Mouse (Mus musculus) urinary bladder, adult 2 months (tissue): ENCODE measurements around the gene Mrpl53. TPM values are rescaled to one million over a fixed set of nuclear protein-coding genes. Genes with fewer than 3 reads are reported as not detected.

ENCODE experiments used
- DNase-seq: peaks from one replicate; pipeline ENCODE4 v3.0.0; 2022; ENCODE audit warnings: low spot score
- polyA plus RNA-seq: library from polyadenylated mRNA; depleted of rRNA; stranded (reverse); fragments of >200 nt; gene quantifications from 2 replicates; pipeline ENCODE4 v1.2.3, GENCODE M21; 2012

Mrpl53 gene
- polyA plus RNA-seq, 1 experiment: 84.8 TPM

DNA sequence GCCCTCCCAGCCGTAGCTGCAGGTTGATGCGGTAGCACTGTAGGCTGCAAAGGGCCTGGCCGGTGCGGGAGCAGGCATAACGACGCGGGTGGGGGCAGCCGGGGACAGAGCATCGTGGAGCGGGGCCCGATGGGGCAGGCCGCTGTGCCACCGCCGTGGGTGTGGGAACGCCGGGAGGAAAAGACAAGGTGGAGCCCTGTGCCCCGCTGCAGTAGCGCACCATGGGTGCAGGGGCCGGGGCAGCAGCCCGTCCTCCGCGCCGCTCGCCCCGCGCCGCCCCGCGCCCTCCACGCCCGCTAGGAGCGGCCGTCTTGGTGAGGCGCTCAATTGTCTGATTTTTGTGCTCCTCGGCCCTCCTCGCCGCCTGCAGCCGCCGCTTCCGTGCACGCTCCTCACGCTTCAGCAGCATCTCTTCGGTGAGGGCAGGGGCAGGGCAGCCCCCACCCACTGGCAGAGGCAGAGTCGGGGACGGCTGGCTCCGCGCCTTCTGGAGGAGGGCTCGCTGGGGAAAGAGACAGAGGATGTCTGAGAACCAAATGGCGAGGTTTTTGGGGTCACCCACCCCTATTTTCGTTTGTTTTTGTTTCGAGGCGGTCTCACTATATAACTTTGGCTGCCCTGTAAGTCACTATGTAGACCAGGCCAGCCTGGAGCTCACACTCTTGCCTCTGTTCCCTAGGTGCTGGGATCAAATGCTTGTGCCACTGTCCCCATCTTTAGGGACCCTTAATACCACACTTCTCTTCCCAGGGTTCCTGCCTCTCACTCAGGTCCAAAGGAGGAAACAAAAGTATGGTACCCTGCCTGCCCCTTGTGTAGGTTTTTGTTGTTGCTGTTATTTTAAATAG lies 13.2 kb downstream of the Mrpl53 start:
- no peak for DNase-seq

DNA sequence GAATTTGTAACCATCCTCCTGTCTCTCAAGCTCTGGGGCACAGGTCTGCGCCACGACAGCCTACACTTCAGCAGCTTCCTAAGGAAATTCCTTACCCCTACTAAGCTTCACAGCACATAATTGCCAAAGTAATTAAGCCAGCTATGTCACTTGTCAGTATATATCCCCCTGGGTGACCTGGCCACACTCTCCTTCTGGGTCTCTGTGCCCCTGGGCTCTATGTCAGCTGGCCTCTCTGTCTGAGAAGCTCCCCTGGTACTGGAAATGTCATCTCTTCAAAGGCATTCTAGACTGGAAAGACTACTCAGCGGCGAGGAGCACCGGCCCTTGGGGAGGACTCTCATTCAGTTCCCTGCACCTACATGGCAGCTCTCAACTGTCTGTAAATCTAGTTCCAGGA lies 14.1 kb downstream of the Mrpl53 start:
- DNase-seq: no peak

DNA sequence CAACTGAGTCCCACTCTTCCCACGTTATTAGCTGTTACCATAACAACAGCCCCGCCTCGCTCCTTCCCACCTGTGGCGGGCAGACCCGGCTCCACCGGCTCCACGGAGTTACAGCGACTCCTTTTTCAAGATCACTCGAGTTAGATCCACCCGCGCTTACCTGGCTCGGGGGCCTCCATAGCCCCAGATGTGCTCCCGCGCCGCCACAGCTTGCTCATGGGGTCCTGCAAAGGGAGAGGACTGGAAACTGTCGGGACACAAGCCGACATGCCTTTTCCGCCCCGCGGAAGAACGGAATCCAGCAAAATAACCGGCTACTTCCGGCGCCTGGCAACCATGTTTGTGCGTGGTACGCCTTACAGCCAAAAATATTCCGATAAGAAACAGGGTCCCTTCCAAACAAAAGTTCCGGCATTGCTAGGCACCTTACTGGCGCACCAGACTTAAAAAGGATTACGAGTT lies 16.0 kb downstream of the Mrpl53 start:
- peak; percentile 69 for DNase-seq

DNA sequence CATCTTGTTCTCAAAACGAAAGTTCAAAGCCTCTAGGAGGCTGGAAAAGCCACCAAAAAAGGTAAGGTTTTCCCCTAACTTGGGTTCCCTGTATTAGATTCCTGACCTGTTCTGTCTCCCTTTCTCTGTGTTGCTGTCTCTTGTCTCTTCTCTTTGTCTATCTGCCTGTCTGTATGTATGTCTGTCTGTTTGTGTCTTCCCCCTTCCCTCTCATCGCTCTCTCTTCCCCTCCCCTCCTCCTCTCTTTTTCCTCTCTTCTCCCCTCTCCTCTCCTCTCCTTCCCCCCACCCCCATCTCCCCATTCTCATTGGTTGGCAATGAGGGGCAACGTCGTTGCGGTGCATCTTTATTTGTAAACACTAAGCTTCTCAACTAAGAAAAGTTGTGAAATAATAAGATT lies 16.5 kb downstream of the Mrpl53 start, which contains the start of gene Ino80b:
TSS of gene Ino80b (minus strand) at position 101 of the 400 bp plus-strand sequence.
- DNase-seq: no peak

DNA sequence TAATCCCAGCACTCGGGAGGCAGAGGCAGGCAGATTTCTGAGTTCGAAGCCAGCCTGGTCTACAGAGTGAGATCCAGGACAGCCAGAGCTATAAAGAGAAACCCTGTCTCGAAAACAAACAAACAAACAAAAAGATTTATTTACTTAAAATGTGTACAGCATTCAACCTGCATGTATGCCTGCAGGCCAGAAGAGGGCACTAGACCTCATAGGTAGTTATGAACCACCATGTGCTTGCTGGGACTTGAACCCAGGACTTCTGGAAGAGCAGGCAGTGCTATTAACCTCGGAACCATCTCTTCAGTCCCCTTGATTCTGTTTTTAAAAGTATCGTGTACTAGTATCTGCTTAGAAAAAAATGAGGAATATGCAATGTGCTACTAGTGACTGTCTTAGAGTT lies 18.6 kb downstream of the Mrpl53 start:
- no peak for DNase-seq

DNA sequence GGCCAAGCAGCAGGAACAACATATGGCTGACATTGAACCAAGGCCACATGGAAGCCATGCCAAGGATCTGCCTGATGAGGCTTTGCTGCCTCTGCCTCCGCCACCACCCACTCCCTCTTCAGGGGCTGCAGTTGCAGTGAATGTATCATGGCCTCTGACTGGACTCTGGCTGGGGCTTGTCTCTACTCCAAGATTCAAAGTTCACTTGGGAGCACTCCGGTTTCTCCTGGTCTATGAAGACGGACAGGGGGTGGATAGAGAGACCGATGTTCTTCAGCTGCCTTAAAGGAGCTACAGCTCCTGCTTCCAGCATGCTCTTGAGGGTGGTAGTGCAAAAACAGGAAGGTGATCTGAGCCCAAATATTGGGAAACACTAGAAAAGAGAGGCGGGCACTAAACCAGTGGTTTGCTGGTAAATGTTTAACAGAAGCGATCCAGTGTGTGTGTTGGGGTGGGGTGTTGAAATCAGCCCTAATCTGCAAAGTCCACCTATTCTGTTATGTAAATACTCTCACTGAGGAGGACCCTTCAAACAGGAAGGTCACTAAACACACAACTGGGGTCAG lies 22.7 kb downstream of the Mrpl53 start:
- DNase-seq: no peak

DNA sequence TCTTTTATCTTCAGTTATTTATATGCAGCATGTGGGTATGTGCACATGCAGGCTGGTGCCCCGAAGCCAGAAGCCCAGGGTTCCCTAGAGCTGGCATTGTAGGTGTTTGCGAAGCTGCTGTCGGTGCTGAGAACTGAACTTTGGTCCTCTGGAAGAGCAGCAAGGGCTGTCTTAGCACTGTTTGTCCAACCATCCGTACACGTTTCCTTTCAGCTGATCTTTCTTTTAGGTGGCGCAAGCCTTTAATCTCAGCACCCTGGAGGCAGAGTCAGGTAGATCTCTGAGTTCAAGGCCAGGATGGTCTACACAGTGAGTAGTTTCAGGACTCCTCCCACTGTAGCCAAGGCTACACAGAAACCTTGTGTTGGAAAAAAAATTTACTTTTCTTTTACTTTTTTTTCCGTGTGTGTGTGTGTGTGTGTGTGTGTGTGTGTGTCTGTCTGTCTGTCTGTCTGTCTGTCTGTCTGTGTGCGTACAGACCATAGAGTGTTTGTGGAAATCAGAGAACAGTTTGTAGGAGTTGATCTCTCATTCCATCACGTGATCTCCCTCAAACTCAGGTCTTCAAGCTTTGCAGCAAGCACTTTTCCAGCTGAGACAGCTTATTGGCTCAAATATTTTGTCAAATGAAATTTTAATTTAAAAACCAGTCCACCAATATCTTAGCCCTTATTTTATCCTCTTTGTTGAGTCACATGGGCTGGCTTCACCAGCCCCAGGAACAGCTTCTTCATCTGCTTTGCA lies 23.5 kb downstream of the Mrpl53 start:
- DNase-seq: no peak

DNA sequence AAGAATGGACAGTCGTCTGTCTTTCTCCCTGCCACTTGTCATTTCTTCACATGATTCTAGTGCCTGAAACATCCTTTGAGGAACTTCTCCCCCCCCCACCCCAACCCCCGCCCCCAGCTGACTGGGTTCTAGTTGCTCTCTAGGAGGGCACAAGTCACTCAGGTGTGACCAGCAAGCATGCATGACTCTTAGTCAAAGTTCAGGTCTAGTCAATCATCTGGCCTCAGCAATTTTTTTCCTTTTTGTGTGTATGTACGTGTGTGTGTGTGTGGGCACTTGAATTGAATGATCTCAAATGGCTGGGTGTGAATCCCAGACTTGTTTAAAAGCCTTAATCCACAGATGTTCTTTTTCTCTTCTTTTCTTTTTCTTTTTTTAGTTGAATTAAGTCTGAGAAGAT lies 25.4 kb downstream of the Mrpl53 start:
- no peak for DNase-seq

DNA sequence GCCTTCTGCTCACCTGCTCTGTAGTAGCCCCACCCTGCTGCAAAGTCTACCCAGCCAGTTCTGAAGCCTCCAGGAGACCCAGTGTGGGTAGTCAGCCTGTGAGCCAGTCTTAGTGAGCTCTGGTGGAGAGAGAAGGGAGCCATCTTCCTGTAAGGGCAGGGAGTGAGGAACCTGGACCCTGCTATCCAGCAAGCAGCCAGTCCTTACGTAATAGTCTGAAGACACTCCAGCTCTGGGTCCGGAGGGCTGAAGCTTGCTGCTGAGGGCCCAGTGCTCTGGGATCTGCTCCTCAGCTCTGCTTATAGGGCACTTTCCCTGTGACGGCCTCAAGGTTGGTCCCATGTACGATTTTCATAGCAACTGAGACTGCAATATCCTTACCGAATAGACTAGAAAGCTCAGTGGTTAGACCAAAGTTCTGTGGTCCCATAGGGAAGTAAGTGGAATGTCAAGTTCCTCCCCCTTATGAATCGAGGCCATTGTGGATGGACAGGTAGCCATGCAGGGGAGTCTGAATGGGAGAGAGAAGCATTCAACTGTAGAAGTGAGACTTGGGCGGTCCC lies 26.2 kb downstream of the Mrpl53 start, which contains the start of gene Rtkn:
TSS of gene Rtkn (plus strand) at position 513 of the 563 bp plus-strand sequence.
- no peak for DNase-seq

DNA sequence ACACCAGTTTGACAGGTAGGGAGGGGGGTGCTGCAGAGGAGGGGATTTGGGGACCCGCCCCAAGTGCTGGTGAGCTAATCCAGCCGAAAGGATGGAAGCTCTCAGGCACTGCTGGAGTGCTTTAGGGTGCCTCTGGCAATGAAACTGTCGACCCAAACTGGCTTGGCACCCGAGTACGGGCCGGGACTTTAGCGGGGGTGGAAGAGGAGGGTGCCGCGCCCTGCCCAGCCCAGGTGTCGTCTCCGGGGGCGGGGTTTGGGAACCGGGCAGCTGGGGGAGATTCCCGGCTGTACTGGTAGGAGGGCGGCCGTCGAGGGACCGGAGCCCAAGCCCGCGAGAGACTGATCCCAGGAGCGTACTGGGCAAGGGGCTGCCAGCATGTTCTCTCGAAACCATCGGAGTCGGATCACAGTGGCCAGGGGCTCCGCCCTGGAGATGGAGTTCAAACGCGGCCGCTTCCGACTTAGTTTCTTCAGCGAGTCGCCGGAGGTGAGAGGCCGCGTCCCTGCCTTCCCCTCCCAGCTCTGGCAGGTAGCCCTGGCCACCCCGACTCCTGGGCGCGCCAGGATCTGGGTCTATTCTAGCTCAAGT lies 26.8 kb downstream of the Mrpl53 start:
- DNase-seq: no peak

DNA sequence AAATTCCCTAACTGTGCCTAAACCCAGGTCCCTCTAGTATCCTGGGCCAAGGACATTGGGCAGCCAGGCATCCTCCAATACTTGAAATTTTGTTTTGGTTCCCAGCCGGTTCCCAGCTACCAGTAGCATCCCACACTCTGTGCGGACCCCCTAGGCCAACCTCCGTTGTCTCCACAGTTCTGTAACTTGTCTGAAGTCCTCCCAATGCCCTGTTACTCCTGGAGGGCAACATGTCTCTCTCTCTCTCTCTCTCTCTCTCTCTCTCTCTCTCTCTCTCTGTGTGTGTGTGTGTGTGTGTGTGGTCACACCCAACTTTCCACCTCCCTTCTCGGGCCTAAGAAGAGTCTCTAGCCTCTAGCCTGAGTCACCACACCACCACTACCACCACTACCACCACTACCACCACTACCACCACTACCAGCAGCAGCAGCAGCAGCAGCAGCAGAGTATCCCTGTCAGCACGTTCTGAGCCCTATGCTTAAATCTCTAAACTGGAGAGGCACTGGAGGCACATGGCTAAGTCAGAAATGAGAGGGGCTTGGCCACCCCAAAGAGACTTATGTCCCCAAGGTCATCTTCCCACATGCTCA lies 27.5 kb downstream of the Mrpl53 start:
- DNase-seq: no peak

DNA sequence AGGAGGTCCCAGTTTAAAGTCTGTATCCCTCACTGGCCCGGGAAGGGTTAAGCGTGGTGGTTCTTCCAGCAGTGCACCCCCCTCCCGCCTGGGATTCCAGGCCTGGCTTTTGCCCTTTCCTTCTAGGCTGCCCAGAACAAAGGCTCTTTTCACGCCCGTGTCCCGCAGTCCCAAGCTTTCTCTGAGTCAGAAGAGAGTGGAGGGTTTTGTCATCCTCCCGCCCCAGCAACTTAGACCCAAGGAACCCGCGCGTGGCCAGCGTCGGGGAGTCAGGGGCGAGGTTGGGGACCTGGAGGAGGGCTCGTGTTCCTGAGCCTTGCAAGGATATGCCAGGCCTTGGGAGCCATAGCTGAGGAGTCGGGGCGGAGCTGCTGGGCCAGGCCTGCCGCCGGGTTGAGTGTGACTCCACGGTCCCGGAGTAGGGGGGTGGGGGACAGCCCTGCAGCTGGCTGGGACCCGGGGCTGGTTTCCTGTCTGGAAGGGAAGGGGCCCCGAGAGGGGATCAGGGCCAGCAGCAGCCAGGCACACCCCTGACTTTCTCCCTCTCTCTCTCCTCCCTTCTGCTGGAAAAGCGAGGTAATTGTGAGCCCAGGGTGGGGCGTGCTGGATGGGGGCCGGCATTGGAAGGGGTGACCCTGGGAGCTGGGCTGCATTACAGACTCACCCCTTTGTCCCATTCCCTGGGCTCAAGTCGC lies 28.2 kb downstream of the Mrpl53 start:
- DNase-seq: no peak

DNA sequence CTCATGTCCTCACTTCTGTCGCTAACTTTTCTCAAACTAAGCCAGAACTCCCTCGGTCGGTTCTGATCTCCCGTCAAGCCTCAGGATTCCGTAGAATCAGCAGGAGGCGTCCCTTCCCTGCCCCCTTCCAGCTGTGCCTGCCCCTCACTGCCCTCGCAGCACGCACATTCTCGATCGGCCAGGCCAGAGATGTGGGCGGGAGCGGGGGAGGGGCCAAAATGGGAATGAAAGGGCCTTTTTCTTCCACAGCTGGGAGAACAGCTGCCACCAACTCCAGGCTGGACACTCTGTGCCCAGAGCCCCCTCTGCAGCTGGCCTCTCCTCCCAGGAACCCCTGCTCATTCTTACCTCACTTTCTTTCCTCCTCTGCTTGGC lies 28.7 kb downstream of the Mrpl53 start:
- DNase-seq: no peak

DNA sequence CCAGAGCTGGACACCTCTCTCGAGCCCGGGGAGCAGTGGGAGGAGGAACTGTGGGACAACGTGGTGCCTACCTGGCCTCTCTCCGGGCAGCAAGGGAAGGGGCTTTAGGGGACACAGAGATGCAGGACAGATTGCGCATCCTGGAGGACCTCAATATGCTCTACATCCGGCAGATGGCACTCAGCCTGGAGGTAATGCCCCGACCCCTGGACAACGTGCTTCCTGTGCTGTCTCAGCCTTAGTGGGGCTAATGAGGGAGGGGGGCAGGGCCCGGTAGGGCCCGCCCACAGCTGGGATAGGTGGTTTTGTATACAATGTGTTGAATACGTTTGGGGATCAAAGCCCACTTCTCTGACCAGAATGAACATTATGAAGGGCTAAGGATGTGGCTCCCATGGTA lies 29.2 kb downstream of the Mrpl53 start:
- DNase-seq: no peak

DNA sequence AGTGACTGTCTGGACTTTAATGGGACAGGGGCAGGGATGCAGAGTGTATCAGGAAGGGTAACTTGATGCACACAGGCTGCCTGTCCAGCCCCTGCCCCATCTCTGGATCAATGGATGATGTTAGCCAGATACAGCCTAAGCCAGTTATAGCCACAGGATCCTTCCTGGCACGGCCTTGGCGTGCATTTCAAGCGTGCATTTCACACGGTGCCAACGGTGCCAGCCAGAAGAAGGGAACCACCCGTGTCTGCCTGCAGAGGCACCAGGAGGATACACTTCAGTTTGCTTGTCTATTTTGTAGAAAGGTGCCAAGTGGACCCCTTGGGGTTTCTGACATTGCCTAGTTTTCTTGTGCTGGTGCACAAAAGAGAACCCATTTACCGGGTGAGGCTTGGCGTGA lies 31.2 kb downstream of the Mrpl53 start:
- no peak for DNase-seq

DNA sequence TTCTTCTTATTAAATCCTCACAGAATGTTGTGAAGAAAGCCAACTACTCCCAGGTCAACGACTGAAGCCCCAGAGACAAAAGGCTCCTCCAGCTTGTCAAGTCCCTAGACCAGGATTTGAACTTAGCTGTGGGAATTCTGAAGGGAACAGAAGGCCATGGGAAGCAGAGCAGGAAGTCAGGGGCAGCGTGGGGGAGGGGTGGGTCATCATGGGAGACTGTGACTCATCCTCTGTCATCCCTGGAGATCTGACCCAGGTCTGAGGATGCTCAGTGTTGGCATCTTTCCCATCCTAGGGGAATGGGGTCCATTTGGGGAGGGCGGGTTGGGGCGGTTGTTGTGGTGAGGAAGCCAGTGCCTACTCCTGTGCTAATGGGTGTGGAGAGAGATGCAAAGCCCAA lies 32.8 kb downstream of the Mrpl53 start:
- DNase-seq: no peak

DNA sequence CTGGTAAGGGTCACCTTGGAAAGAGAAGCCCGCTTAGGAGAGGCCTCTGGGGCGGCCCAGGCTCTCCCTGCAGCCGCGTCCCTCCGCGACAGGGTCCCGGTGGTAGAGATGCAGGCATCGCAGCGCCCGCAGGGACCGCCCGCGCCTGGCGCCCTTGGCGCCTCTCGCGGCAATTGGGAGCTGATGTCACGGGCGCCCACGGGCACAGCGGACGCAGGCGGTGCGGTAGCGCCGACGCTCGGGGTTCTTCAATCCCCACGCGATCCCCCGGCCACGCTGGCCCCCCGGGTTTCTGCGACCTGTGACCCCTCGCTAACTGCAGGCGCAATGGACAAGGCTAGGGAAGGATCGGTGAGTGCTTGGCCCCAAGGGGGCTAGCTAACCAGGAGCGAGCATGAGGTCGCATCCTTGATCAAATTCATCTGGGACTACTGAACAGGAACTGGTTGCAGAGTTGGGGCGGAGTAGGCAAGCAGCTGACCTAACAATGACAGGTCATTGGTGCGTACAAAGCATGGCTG lies 33.4 kb downstream of the Mrpl53 start:
- DNase-seq: no peak

DNA sequence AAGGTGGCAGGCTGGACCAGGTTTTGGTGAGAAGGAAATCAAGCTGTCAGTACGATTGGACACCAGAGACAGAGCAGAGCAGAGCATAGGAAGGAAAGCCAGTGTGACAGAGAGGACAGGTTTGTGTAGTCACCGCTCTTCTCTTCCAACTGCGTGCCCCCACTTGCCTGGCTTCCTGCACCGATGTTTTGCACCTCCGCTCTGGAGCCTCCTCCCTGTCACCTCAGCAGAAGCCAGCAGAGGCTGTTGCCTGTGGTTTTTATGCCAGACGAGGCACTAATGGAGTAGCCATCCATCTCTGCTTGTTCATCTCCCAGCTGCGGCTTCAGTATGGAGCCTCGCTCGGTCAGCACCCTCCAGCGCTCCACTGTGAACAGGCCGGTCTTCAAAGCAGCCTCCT lies 34.0 kb downstream of the Mrpl53 start:
- DNase-seq: no peak

DNA sequence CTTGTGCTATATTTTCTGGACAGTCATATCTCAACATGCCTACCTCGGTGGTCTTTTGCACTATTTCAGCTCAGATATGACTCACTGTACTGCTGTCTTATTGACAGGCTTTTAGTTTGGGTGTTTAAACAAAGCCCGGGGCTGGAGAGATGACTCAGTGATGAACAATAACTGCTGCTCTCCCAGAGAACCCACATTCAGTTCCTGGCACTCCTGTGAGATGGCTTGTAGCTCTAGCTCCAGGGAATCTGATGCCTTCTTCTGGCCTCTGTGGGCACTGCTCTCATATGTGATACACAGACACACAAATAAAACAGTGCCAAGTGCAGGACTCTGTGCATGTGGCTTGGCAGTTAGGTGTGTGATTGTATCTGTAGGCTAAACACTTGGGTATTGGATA lies 36.4 kb downstream of the Mrpl53 start:
- no peak for DNase-seq

DNA sequence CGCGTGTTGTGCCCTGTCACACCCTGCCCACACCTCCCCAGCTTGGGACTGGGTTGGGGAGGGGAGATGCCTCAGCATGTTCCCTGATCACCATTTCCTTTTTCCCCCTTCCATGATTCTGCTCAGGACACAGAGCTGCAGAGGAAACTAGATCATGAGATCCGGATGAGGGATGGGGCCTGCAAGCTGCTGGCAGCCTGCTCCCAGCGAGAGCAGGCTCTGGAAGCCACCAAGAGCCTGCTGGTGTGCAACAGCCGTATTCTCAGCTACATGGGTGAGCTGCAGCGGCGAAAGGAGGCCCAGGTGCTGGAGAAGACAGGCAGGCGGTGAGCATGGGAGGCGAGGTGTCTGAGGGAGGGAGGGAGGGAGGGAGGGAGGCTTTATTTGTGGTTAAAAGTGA lies 37.0 kb downstream of the Mrpl53 start:
- no peak for DNase-seq

DNA sequence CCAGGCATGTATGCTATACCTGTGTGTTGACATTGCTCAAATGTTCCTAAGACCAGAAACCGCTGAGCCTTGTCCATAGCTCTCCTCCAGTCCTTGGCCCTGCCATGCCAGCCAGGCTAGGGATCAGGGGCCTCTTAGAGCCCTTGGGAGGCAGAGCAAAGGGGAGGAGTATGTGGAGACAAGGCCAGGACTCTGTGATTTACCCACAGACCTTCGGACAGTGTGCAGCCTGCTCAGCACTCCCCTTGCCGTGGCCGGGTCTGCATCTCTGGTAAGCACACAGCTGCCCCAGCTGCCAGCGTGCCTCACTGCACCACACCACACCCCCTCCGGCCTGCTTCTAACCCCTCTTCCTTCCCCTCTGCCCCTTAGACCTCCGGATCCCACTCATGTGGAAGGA lies 38.4 kb downstream of the Mrpl53 start:
- DNase-seq: no peak
